Mouse (Mus musculus) hindbrain, embryonic 10.5 days (tissue): ENCODE data around the gene Nqo2. TPM values are rescaled to one million over a fixed set of nuclear protein-coding genes. Genes with fewer than 3 reads are reported as not detected.
"Not testable (repeated sequence)": the region's sequence is repeated elsewhere in the genome, so short reads cannot be mapped to it uniquely, and the experiment has no call there.

ENCODE experiments used
- DNase-seq: peaks from one replicate; pipeline ENCODE4 v3.0.0-alpha.2; 2017; ENCODE audit warnings: low spot score
- H3K27ac ChIP-seq: fragments of 300-500 bp; sonication (generic); 2 replicates; pipeline ENCODE4 v1.5.1; 2016; ENCODE audit warnings: mild to moderate bottlenecking, moderate library complexity
- H3K27me3 ChIP-seq: fragments of 300-500 bp; sonication (generic); 2 replicates; pipeline ENCODE4 v1.6.1; 2016; ENCODE audit warnings: mild to moderate bottlenecking; ENCODE audit not compliant: poor library complexity, insufficient read depth, severe bottlenecking
- H3K36me3 ChIP-seq: fragments of 300-500 bp; sonication (generic); 2 replicates; pipeline ENCODE4 v1.6.1; 2016; ENCODE audit warnings: mild to moderate bottlenecking, moderate library complexity
- H3K4me1 ChIP-seq: fragments of 300-500 bp; sonication (generic); replicated peaks from 2 replicates; pipeline ENCODE4 v1.6.1; 2016; ENCODE audit warnings: mild to moderate bottlenecking
- H3K4me3 ChIP-seq: fragments of 300-500 bp; sonication (generic); 2 replicates; pipeline ENCODE4 v1.5.1; 2016; ENCODE audit warnings: mild to moderate bottlenecking, moderate library complexity
- H3K9me3 ChIP-seq: fragments of 300-500 bp; sonication (generic); 2 replicates; pipeline ENCODE4 v1.6.1; 2016; ENCODE audit warnings: mild to moderate bottlenecking, moderate library complexity
- WGBS: fragments of 180-500 bp; shearing (Covaris S2); methylation state at CpG from one replicate; pipeline ENCODE4 v1.1.7; 2016; 5-methylcytosine and 5-hydroxymethylcytosine counted together
- polyA plus RNA-seq: library from polyadenylated mRNA; unstranded; fragments of >200 nt; fragmentation: Nextera tagmentation; extraction: Ambion mirVana; gene quantifications from 2 replicates; pipeline ENCODE4 v1.2.1, GENCODE M21; 2016

The Nqo2 gene
- polyA plus RNA-seq: 19.2 and 26.2 TPM in 2 replicates

DNA sequence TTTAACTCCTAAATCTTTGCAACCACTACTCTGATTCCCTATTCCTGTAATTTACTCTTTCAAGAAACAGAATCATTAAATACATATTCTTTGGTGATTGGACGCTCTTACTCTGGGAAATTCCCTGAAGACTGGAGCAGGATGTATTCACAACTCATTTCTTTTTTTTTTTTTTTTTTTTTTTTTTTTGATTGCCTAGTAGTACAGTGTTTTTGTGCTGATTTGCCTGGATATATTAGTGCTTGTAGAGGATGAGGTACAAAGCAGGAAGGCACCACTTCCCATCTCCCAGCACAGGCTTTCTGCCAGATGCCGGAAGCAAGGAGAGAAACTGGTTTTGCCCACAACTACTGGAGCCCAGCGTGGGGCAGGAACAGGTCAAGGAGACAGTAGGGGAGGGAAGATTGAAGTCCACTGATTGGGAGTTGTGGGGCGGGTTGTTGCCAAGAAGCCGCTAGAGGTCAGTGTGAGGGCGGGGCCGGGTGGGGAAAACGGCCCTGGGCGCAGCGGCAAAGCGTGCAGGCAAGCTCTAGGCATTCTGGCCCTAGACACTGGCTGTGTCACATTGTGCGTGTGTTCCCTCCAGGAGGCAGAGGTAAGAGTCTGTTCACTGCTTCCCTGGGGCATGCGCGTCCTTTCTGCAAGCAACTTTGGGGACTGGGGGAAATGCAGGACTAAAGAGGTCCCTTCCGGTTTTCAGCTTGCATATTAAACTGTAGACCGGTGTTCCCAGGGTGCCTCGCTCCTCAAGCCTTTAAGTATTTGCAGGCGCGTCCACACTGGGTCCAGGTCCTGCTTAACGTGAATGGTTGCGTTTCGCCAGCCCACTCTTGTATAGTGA is at the start of gene Nqo2:
Nqo2 (plus strand) TSS at position 482 of the 841 bp plus-strand sequence.
- WGBS: 3% methylated on average over 22 of the region's 22 CpGs
- Histone ChIP-seq H3K4me3 (peak within 1 kb of the TSS; percentile 67), H3K36me3 (no peaks in the 10 kb centered on the region), H3K27ac (peak within 1 kb of the TSS; percentile 92), H3K9me3 (no peaks in the 10 kb centered on the region), H3K4me1 (peaks cover 10% of the 10 kb centered on the region), H3K27me3 (no peaks in the 10 kb centered on the region)
- peak; percentile 85 for DNase-seq

DNA sequence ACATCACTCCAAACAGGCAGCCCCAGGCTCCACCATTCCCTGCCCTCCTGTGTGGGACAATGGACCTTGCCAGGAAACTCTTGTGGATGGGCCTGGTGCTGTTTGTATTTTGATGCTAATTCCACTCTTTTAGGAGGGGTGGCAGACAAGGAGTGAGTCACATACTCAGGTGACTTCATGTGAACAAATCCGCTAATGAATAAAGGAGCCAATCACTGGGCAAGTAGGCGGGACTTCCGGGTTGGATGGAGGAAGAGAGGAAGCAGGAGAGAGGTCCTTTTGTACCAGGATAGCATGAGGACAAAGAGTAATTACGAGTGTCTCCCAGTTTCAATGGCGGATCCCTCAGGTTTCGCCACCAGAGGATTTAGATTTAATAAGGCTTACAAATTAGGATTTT is 43.4 kb upstream of the Nqo2 start:
- Histone ChIP-seq H3K4me3 (no peak overlapping the region), H3K4me1 (no peaks in the 10 kb centered on the region), H3K9me3 (0 out of 2 replicates have a peak, but pooled peaks cover 3% of the 10 kb centered on the region), H3K27ac (no peak overlapping the region), H3K36me3 (peaks cover 30% of the 10 kb centered on the region), H3K27me3 (no peaks in the 10 kb centered on the region)
- WGBS: 91% methylated on average over 6 of the region's 6 CpGs
- DNase-seq: no peak

DNA sequence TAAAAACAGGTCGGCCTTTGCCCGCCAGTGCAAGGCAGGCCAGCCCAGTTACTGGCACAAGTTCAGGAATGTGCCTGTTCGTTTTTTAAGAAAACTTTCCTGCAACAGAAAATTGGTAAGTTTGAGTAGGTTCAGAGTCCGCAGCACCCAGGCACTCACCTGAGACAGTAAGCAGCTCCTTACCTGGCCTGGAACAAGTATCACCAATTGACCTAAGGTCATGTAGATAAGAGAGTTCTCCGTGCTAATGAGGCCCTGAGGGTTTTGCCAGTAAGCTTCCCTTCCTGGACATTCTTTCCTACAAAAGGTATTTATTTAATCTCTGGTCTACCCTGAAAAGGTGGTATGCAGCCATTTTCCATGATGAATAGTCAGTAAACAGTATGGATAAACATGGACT is 42.8 kb upstream of the Nqo2 start:
- Histone ChIP-seq H3K36me3 (peaks cover 30% of the 10 kb centered on the region), H3K4me1 (no peaks in the 10 kb centered on the region), H3K27me3 (no peaks in the 10 kb centered on the region), H3K27ac (no peak overlapping the region), H3K9me3 (0 out of 2 replicates have a peak, but pooled peaks cover 3% of the 10 kb centered on the region), H3K4me3 (no peak overlapping the region)
- no peak for DNase-seq
- 85% methylated on average over 5 of the region's 5 CpGs for WGBS

DNA sequence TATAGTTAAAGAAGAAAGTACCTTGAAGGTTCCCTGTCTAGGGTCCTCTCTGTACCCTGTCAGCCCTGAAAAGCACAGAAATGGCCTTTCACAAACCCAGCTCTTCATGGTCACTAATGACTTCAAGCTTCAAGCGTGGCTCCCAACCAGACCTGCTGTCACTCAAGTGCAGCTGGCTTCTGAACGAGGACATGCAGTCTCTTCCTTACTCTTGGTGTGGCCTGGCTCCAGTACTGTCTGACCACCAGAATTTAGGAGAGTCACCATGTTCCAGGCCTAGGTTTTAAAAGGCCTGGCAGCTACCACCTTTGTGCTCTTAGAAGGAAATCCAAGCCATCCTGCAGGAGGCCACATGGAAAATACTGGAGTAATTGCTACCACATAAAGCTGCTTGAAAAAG is 34.2 kb upstream of the Nqo2 start:
- 82% methylated on average over 2 of the region's 2 CpGs for WGBS

DNA sequence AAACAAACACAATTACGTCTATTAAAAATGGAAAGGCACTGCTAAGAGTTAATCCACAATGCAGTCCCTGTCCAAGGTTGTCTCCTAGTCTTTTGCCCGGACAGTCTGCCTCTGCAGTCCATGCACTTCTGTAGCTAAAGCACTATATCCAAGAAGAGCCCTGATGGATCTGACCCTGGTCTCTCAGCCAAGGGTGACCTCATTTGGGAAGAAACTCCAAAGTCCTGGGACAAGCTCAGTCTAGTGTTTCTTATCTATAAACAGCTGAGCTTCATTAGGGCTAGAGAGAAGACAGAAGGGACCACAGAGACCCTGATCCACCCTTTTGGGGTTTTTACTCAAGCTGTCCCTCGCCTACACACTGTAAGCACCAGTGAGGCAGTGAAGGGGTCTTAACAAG is 33.6 kb upstream of the Nqo2 start:
- H3K9me3 ChIP-seq: no peaks in the 10 kb centered on the region
- H3K36me3 ChIP-seq: no peaks in the 10 kb centered on the region
- peaks cover 8% of the 10 kb centered on the region for H3K4me1 ChIP-seq
- 82% methylated on average over 3 of the region's 3 CpGs for WGBS
- no peak overlapping the region for H3K27ac ChIP-seq
- no peak overlapping the region for H3K4me3 ChIP-seq
- no peak for DNase-seq
- no peaks in the 10 kb centered on the region; the same call in 1 of the 2 replicates for H3K27me3 ChIP-seq

More for the DNA sequence above, 34.2 kb upstream of the Nqo2 start:
- no peak overlapping the region for H3K4me3 ChIP-seq
- H3K4me1 ChIP-seq: peaks cover 2% of the 10 kb centered on the region; the same call in 1 of the 2 replicates
- H3K27me3 ChIP-seq: no peaks in the 10 kb centered on the region; the same call in 1 of the 2 replicates
- no peaks in the 10 kb centered on the region for H3K9me3 ChIP-seq
- no peak overlapping the region for H3K27ac ChIP-seq
- no peaks in the 10 kb centered on the region for H3K36me3 ChIP-seq
- no peak for DNase-seq

DNA sequence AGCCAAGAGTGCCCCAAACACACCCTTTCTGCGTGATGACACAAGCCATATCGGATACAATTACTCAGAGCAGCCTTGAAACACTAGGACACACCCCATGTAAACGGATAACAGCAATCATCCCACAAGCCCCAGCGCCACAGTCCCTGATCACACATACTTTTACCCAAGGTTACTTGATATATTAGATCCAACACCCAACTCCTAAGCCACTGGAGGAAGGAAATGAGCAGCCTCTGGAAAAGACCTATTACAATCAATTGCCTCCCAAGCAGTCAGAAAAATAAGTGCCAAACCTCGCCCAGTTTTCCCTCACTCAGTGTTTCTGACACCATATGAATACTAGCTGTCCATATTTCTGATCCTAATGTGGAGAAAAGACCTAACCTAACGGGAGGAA is 29.7 kb upstream of the Nqo2 start:
- 75% methylated on average over 6 of the region's 6 CpGs for WGBS
- Histone ChIP-seq H3K27ac (no peak overlapping the region), H3K4me3 (no peak overlapping the region), H3K27me3 (peaks cover 5% of the 10 kb centered on the region), H3K36me3 (no peaks in the 10 kb centered on the region), H3K4me1 (peaks cover 13% of the 10 kb centered on the region), H3K9me3 (no peaks in the 10 kb centered on the region)
- no peak for DNase-seq

DNA sequence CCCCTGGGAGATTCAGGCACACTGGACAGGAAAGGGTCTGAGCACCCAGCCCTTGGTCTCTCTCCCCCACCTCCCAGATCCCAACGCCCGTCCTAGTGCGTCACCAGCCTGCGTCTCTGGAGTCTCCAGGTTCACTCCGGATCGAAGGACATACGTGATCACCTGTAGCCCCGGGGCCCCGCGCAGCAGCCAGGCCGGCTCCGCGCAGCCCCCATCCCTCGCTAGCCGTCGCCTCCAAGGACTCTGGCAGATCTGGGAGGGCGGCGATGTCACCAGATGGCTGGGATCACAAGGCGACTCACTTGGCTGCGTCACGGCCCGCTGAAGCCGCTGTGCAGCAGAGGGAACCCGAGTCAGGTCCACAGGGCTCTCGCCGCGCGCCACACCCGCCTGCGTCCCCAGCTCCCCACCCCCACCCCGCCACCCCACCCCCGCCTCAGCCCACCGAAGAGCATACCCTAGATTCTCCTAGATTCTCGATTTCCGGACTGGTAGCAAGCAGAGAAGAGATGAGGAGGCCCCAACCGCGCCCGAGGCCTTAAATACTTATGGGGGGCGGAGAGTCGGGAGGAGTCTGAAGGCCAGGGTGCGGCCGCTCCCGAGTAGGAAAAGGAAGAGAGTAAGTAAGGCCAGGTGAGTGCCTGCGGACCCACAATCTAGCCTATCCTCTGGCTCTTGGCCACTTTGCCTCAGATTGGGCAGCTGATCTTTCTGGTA is 28.9 kb upstream of the Nqo2 start:
- Histone ChIP-seq H3K27me3 (peaks cover 5% of the 10 kb centered on the region), H3K4me1 (peaks cover 13% of the 10 kb centered on the region), H3K36me3 (no peaks in the 10 kb centered on the region), H3K27ac (peak overlapping the region; percentile 85), H3K4me3 (peak overlapping the region; percentile 64), H3K9me3 (no peaks in the 10 kb centered on the region)
- WGBS: under 1% methylated on average over 44 of the region's 44 CpGs
- peak; percentile 77 for DNase-seq

DNA sequence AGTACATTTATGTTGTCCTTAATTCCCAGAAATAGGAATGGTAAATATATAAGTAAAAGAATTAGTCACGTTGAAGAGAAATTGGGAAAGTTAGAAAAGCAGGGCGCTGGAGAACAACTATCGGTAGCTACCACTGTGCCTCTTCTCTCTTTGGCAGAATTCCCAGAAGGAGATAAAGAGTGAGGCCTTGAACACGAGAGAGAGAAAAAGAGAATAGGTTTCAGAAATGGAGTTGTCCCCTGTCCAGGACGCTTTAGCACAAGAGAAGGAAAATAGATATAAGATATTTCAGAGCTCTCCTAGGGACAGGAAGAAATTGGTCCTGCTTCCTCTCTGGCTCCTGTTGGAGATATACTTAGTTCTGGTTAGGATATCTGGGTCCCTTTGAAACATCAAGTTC is 27.3 kb upstream of the Nqo2 start:
- Histone ChIP-seq H3K4me3 (no peak overlapping the region), H3K4me1 (peaks cover 13% of the 10 kb centered on the region), H3K9me3 (no peaks in the 10 kb centered on the region), H3K36me3 (no peaks in the 10 kb centered on the region), H3K27me3 (peaks cover 5% of the 10 kb centered on the region), H3K27ac (no peak overlapping the region)
- 90% methylated on average over 5 of the region's 5 CpGs for WGBS
- DNase-seq: no peak

DNA sequence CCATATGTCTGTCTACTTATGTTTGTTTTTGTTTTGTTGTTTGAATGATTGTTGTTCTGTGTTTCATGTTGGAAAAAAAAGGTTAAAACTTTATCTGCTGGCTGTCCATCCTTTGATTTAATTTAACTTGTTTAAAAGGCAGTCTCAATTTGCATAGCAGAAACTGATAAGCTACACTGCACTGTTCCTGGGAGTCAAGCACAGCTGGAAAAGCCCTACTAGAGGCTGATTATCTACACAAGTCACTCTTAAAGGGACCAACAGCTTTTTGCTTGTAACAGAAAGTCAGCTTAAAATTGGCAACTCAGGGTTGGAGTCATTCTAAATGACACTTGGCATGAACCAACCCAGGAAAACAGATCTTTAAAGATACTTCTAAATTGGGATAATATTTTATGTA is 26.9 kb upstream of the Nqo2 start:
- H3K36me3 ChIP-seq, DNase-seq, H3K27ac ChIP-seq, H3K4me3 ChIP-seq, H3K9me3 ChIP-seq, H3K27me3 ChIP-seq: not testable (repeated sequence)
- H3K4me1 ChIP-seq: peaks cover 13% of the 10 kb centered on the region

DNA sequence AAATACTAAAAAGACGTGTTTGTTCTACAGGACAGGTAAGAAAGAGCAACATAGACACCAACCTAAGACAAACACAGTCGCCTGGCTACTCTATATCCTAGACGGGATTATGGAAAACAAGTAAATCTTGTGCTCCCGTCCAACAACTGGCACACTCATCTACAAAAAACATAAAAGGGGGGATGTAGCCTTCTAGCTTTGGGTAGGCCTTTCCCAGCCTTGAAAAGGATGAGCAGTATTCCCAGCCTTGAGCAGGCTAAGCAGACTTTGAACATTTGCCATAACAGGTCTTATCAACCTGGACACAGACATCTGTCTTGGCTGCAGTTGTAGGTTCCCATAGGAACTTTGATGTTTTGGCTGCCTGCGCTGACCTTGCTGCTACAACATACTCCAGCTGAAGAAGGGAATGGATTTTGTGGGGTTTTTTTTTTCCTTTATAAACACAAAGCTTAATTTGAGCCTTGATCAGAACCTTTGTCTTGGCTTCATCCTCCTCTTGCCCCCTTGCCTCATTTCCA is 23.1 kb upstream of the Nqo2 start:
- Histone ChIP-seq H3K36me3 (no peaks in the 10 kb centered on the region), H3K27ac (no peak overlapping the region), H3K9me3 (no peaks in the 10 kb centered on the region), H3K4me1 (peaks cover under 1% of the 10 kb centered on the region; the same call in 1 of the 2 replicates), H3K27me3 (peaks cover 3% of the 10 kb centered on the region; the same call in 1 of the 2 replicates), H3K4me3 (no peak overlapping the region)
- no peak for DNase-seq
- WGBS: 94% methylated on average over 5 of the region's 5 CpGs

DNA sequence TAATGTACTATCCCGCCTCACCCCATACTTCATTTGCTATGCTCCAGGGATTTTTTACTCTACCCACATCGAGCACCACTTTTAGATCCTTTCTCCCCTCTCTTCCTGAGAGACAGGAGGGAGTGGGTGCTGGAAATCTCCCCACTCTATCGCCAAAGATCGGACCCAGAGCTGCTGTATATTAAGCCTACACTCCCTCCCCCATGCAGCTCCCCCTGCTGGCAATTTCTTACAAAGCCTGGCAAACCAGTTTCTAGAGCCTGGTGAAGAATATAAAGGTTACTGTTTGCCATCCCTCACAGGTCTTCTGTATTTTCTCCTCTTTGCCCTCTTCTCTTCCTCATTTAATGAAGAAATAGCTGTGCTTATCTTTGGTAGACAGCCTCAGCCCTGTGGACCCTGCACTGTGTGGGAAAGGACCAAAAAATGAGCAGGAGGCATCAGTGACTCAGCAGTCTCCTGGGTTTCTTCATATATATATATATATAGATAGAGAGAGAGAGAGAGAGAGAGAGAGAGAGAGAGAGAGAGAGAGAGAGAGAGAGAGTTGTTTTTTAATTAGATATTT is 22.2 kb upstream of the Nqo2 start:
- H3K4me1 ChIP-seq: no peaks in the 10 kb centered on the region
- no peak overlapping the region for H3K4me3 ChIP-seq
- DNase-seq: peak; percentile 18
- 51% methylated on average over 4 of the region's 4 CpGs for WGBS
- no peak overlapping the region for H3K27ac ChIP-seq
- no peaks in the 10 kb centered on the region for H3K9me3 ChIP-seq
- H3K36me3 ChIP-seq: no peaks in the 10 kb centered on the region
- no peaks in the 10 kb centered on the region for H3K27me3 ChIP-seq

DNA sequence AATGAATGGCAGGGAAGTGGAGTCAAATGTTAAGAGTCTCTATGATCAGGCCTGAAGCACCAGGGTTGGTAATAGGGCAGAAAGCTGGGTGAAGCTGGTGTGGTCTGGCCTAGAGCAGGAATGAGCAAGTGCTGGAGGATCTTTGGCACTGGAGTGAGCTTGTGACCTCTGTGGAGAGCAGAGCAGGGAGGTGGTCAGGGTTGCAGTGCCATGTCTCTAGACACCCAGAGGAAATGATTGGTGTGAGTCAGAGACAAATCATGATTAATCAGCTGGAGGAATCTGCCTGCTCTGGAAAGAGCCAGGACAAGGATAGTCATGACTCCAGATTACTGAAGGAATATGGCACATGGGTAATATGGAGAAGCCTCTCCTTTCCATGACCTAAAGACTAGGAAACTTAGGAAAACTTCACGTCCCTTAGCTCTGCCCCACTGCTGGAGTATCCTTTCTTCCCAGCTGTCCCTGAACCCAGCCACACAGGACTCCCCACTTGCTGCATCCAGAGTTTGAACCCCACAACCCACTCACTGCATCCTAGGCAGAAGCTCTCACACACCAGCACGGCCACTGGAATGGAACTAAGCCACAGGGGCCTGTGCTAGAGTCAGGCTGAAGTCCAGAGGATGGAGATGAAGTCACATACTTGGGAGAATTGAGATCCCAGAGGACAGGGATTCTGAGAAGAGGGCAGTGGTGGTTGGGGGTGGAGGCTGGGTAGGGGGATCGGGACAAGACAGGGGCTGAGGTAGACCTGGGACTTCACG is 13.0 kb upstream of the Nqo2 start:
- Histone ChIP-seq H3K27me3 (no peaks in the 10 kb centered on the region), H3K4me3 (no peak overlapping the region), H3K9me3 (no peaks in the 10 kb centered on the region), H3K4me1 (no peaks in the 10 kb centered on the region), H3K27ac (no peak overlapping the region), H3K36me3 (no peaks in the 10 kb centered on the region)
- no peak for DNase-seq
- 88% methylated on average over 4 of the region's 4 CpGs for WGBS
